Mouse (Mus musculus) liver, adult 2 months (tissue): ENCODE data around the gene Lrrc4b.

Experiments used
- CTCF ChIP-seq: fragments of 200-500 bp; IDR thresholded peaks from 2 replicates; pipeline ENCODE4 v1.5.1; 2011; ENCODE audit warnings: low read depth, low read length, control low read depth
- POLR2A ChIP-seq: fragments of 200-500 bp; IDR thresholded peaks from 2 replicates; pipeline ENCODE4 v1.6.1; 2011; ENCODE audit warnings: low read length, control low read depth; ENCODE audit not compliant: insufficient read depth; ENCODE audit errors: extremely low read depth

DNA sequence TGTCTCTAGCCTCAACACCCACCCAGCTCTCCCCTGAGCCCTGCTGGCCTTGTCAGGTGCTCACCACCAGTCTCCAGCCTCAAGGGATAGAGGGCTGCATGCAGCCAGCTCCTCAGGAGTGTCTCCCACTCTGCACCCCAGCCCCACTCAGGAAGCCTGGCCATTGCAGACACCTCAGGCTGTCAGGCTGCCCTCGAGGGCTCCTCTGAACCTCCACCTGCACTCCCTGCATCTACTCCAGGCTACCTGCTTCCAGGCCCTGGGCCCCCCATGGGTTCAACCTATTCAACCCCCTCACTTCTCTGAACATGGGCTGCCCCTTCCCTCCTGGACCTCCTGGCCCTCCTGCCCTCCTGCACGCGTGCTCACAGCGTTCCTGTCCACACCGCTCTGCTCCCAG lies 62.6 kb downstream of the Lrrc4b start:
- TF ChIP-seq CTCF (no peak), POLR2A (no peak)
